Mouse (Mus musculus) stomach, embryonic 14.5 days (tissue): ENCODE measurements around the gene Six6. TPM values are rescaled to one million over a fixed set of nuclear protein-coding genes. Genes with fewer than 3 reads are reported as not detected.

ENCODE experiments used
- ATAC-seq: fragments of 200-750 bp; cut with Nextera tagmentation; 2 replicates; pipeline ENCODE4 v1.8.0; 2017; ENCODE audit warnings: low read depth, moderate TSS enrichment; ENCODE audit not compliant: insufficient number of reproducible peaks, insufficient read depth, low FRiP score
- H3K27ac ChIP-seq: fragments of 300-500 bp; sonication (generic); 2 replicates; pipeline ENCODE4 v1.5.1; 2014; ENCODE audit warnings: mild to moderate bottlenecking, low read length, moderate library complexity, mixed read lengths
- H3K27me3 ChIP-seq: fragments of 300-500 bp; sonication (generic); 2 replicates; pipeline ENCODE4 v1.6.1; 2014; ENCODE audit warnings: low read length, control low read depth, mixed read lengths; ENCODE audit not compliant: control insufficient read depth, insufficient read depth
- H3K36me3 ChIP-seq: fragments of 300-500 bp; sonication (generic); 2 replicates; pipeline ENCODE4 v1.6.1; 2014; ENCODE audit warnings: mild to moderate bottlenecking, control low read depth, low read length, moderate library complexity, mixed read lengths; ENCODE audit not compliant: control insufficient read depth, insufficient read depth
- H3K4me1 ChIP-seq: fragments of 300-500 bp; sonication (generic); 2 replicates; pipeline ENCODE4 v1.6.1; 2014; ENCODE audit warnings: low read length, control low read depth, mixed read lengths; ENCODE audit not compliant: control insufficient read depth, insufficient read depth
- H3K4me2 ChIP-seq: fragments of 300-500 bp; sonication (generic); replicated peaks from 2 replicates; pipeline ENCODE4 v1.6.1; 2014; ENCODE audit warnings: low read depth, low read length, control low read depth
- H3K4me3 ChIP-seq: fragments of 300-500 bp; sonication (generic); 2 replicates; pipeline ENCODE4 v1.5.1; 2014; ENCODE audit warnings: low read depth, low read length, control low read depth
- H3K9ac ChIP-seq: fragments of 300-500 bp; sonication (generic); replicated peaks from 2 replicates; pipeline ENCODE4 v1.6.1; 2014; ENCODE audit warnings: low read depth, mild to moderate bottlenecking, control low read depth, low read length, moderate library complexity, mixed read lengths
- H3K9me3 ChIP-seq: fragments of 300-500 bp; sonication (generic); 2 replicates; pipeline ENCODE4 v1.6.1; 2016; ENCODE audit warnings: low read depth, low read length, control low read depth; ENCODE audit not compliant: control insufficient read depth
- WGBS: fragments of 180-500 bp; shearing (Covaris S2); extraction: QIAGEN DNeasy Blood & Tissue Kit; methylation state at CpG from one replicate; pipeline ENCODE4 v1.1.7; 2014; 5-methylcytosine and 5-hydroxymethylcytosine counted together
- polyA plus RNA-seq: library from polyadenylated mRNA; unstranded; fragments of >200 nt; fragmentation: Nextera tagmentation; extraction: Ambion mirVana; gene quantifications from 2 replicates; pipeline ENCODE4 v1.2.1, GENCODE M21; 2014

Six6 gene
- polyA plus RNA-seq, 1 experiment from 2014 or later = not detected

- no peak overlapping the region for H3K4me3 ChIP-seq
- ATAC-seq = no peak
- H3K9ac ChIP-seq = no peak overlapping the region
- no peaks in the 10 kb centered on the region for H3K9me3 ChIP-seq
- H3K27me3 ChIP-seq = peaks cover 55% of the 10 kb centered on the region
- no peak overlapping the region for H3K4me2 ChIP-seq
- 13% methylated on average over 2 of the region's 2 CpGs for WGBS
- no peak overlapping the region for H3K27ac ChIP-seq
- peaks cover 5% of the 10 kb centered on the region; the same call in 1 of the 2 replicates for H3K4me1 ChIP-seq
- no peaks in the 10 kb centered on the region for H3K36me3 ChIP-seq
These were observed 7.6 kb downstream of the Six6 start for GRCm38 (mm10) chr12:72947335-72947734.

GRCm38 (mm10) chr12:72953089-72953488 lies 13.4 kb downstream of the Six6 start:
- Histone ChIP-seq H3K27me3 (peaks cover 9% of the 10 kb centered on the region), H3K9me3 (no peaks in the 10 kb centered on the region), H3K9ac (no peak overlapping the region), H3K27ac (no peak overlapping the region), H3K4me1 (no peaks in the 10 kb centered on the region), H3K36me3 (no peaks in the 10 kb centered on the region), H3K4me3 (no peak overlapping the region), H3K4me2 (no peak overlapping the region)
- ATAC-seq = no peak
- WGBS = 76% methylated on average over 5 of the region's 5 CpGs

GRCm38 (mm10) chr12:72953858-72954257 lies 14.2 kb downstream of the Six6 start:
- no peak for ATAC-seq
- Histone ChIP-seq H3K4me2 (no peak overlapping the region), H3K9ac (no peak overlapping the region), H3K4me3 (no peak overlapping the region), H3K4me1 (no peaks in the 10 kb centered on the region), H3K27ac (no peak overlapping the region), H3K9me3 (no peaks in the 10 kb centered on the region), H3K36me3 (no peaks in the 10 kb centered on the region), H3K27me3 (peaks cover 7% of the 10 kb centered on the region)
- 87% methylated on average over 5 of the region's 5 CpGs for WGBS

GRCm38 (mm10) chr12:72954906-72955305 lies 15.2 kb downstream of the Six6 start:
- no peak overlapping the region for H3K9ac ChIP-seq
- H3K4me3 ChIP-seq = no peak overlapping the region
- H3K9me3 ChIP-seq = no peaks in the 10 kb centered on the region
- ATAC-seq = no peak
- H3K27ac ChIP-seq = no peak overlapping the region
- H3K4me2 ChIP-seq = no peak overlapping the region
- H3K27me3 ChIP-seq = peaks cover 4% of the 10 kb centered on the region; the same call in 1 of the 2 replicates
- H3K4me1 ChIP-seq = no peaks in the 10 kb centered on the region
- 42% methylated on average over 4 of the region's 4 CpGs for WGBS
- no peaks in the 10 kb centered on the region for H3K36me3 ChIP-seq

GRCm38 (mm10) chr12:72957829-72958424 lies 18.2 kb downstream of the Six6 start:
- no peaks in the 10 kb centered on the region for H3K9me3 ChIP-seq
- WGBS = 58% methylated on average over 6 of the region's 6 CpGs

GRCm38 (mm10) chr12:72958446-72958845 lies 18.8 kb downstream of the Six6 start:
- H3K9ac ChIP-seq = no peak overlapping the region
- no peaks in the 10 kb centered on the region for H3K27me3 ChIP-seq
- H3K4me3 ChIP-seq = no peak overlapping the region
- no peak overlapping the region for H3K27ac ChIP-seq
- ATAC-seq = no peak
- H3K4me2 ChIP-seq = no peak overlapping the region
- no peaks in the 10 kb centered on the region for H3K4me1 ChIP-seq
- H3K9me3 ChIP-seq = no peaks in the 10 kb centered on the region
- WGBS = 91% methylated on average over 3 of the region's 3 CpGs
- H3K36me3 ChIP-seq = no peaks in the 10 kb centered on the region

More at GRCm38 (mm10) chr12:72957829-72958424, 18.2 kb downstream of the Six6 start:
- Histone ChIP-seq H3K9ac (no peak overlapping the region), H3K27ac (no peak overlapping the region), H3K4me2 (no peak overlapping the region), H3K4me3 (no peak overlapping the region), H3K27me3 (peaks cover 3% of the 10 kb centered on the region; the same call in 1 of the 2 replicates), H3K4me1 (no peaks in the 10 kb centered on the region), H3K36me3 (no peaks in the 10 kb centered on the region)
- no peak for ATAC-seq

GRCm38 (mm10) chr12:72962761-72963160 lies 23.1 kb downstream of the Six6 start:
- Histone ChIP-seq H3K27me3 (no peaks in the 10 kb centered on the region), H3K4me2 (no peak overlapping the region), H3K9me3 (no peaks in the 10 kb centered on the region), H3K27ac (no peak overlapping the region), H3K36me3 (no peaks in the 10 kb centered on the region), H3K4me3 (no peak overlapping the region), H3K4me1 (no peaks in the 10 kb centered on the region), H3K9ac (no peak overlapping the region)
- WGBS = 67% methylated on average over 6 of the region's 6 CpGs
- ATAC-seq = no peak

- H3K9me3 ChIP-seq = no peaks in the 10 kb centered on the region
- H3K36me3 ChIP-seq = no peaks in the 10 kb centered on the region
- no peak overlapping the region for H3K4me2 ChIP-seq
- H3K27me3 ChIP-seq = no peaks in the 10 kb centered on the region
- no peaks in the 10 kb centered on the region for H3K4me1 ChIP-seq
- WGBS = 78% methylated on average over 7 of the region's 7 CpGs
- no peak for ATAC-seq
- no peak overlapping the region for H3K4me3 ChIP-seq
- no peak overlapping the region for H3K9ac ChIP-seq
- H3K27ac ChIP-seq = no peak overlapping the region
These were observed 27.8 kb downstream of the Six6 start for GRCm38 (mm10) chr12:72967541-72967940.

GRCm38 (mm10) chr12:72970620-72971019 lies 30.9 kb downstream of the Six6 start:
- Histone ChIP-seq H3K4me2 (no peak overlapping the region), H3K9ac (no peak overlapping the region), H3K27ac (no peak overlapping the region), H3K4me3 (no peak overlapping the region), H3K36me3 (no peaks in the 10 kb centered on the region), H3K9me3 (no peaks in the 10 kb centered on the region), H3K4me1 (no peaks in the 10 kb centered on the region), H3K27me3 (no peaks in the 10 kb centered on the region)
- WGBS = 66% methylated on average over 14 of the region's 14 CpGs
- no peak for ATAC-seq
